Mouse (Mus musculus) midbrain, embryonic 16.5 days (tissue): ENCODE measurements around the gene Plxnc1. TPM values are rescaled to one million over a fixed set of nuclear protein-coding genes. Genes with fewer than 3 reads are reported as not detected.

Source experiments
- ATAC-seq: fragments of 200-750 bp; cut with Nextera tagmentation; 2 replicates; pipeline ENCODE4 v1.8.0; 2017; ENCODE audit warnings: moderate TSS enrichment
- H3K27ac ChIP-seq: fragments of 300-500 bp; sonication (generic); 2 replicates; pipeline ENCODE4 v1.5.1; 2014; ENCODE audit warnings: mild to moderate bottlenecking, low read length, mixed read lengths
- H3K27me3 ChIP-seq: fragments of 300-500 bp; sonication (generic); 2 replicates; pipeline ENCODE4 v1.6.1; 2014; ENCODE audit warnings: low read depth, low read length, mixed read lengths; ENCODE audit not compliant: control insufficient read depth, insufficient read depth
- H3K36me3 ChIP-seq: fragments of 300-500 bp; sonication (generic); 2 replicates; pipeline ENCODE4 v1.6.1; 2014; ENCODE audit warnings: mild to moderate bottlenecking, low read length, moderate library complexity, mixed read lengths; ENCODE audit not compliant: control insufficient read depth, insufficient read depth
- H3K4me1 ChIP-seq: fragments of 300-500 bp; sonication (generic); 2 replicates; pipeline ENCODE4 v1.6.1; 2014; ENCODE audit warnings: mild to moderate bottlenecking, low read length, mixed read lengths; ENCODE audit not compliant: control insufficient read depth, insufficient read depth
- H3K4me2 ChIP-seq: fragments of 300-500 bp; sonication (generic); 2 replicates; pipeline ENCODE4 v1.6.1; 2014; ENCODE audit warnings: mild to moderate bottlenecking, low read length, mixed read lengths
- H3K4me3 ChIP-seq: fragments of 300-500 bp; sonication (generic); 2 replicates; pipeline ENCODE4 v1.5.1; 2014; ENCODE audit warnings: low read depth, mild to moderate bottlenecking, low read length, moderate library complexity, mixed read lengths
- H3K9ac ChIP-seq: fragments of 300-500 bp; sonication (generic); 2 replicates; pipeline ENCODE4 v1.6.1; 2014; ENCODE audit warnings: low read depth, low read length, mixed read lengths
- H3K9me3 ChIP-seq: fragments of 300-500 bp; sonication (generic); replicated peaks from 2 replicates; pipeline ENCODE4 v1.6.1; 2014; ENCODE audit warnings: mild to moderate bottlenecking, low read length, mixed read lengths; ENCODE audit not compliant: control insufficient read depth, poor library complexity, severe bottlenecking
- WGBS: fragments of 180-500 bp; shearing (Covaris S2); extraction: QIAGEN DNeasy Blood & Tissue Kit; methylation state at CpG from one replicate; pipeline ENCODE4 v1.1.7; 2014; 5-methylcytosine and 5-hydroxymethylcytosine counted together
- polyA plus RNA-seq: library from polyadenylated mRNA; unstranded; fragments of >200 nt; fragmentation: Nextera tagmentation; extraction: Ambion mirVana; gene quantifications from 2 replicates; pipeline ENCODE4 v1.2.1, GENCODE M21; 2015

Gene Plxnc1
- polyA plus RNA-seq, 1 experiment from 2014 or later: 14.6 TPM

- Histone ChIP-seq H3K9me3 (no peaks in the 10 kb centered on the region), H3K9ac (no peak overlapping the region), H3K27ac (no peak overlapping the region), H3K36me3 (peaks cover 2% of the 10 kb centered on the region; the same call in 1 of the 2 replicates), H3K4me1 (peaks cover 6% of the 10 kb centered on the region; the same call in 1 of the 2 replicates), H3K4me2 (no peak overlapping the region), H3K4me3 (no peak overlapping the region), H3K27me3 (no peaks in the 10 kb centered on the region)
- WGBS: 86% methylated on average over 3 of the region's 3 CpGs
- no peak for ATAC-seq
Measured at GRCm38 (mm10) chr10:94818127-94818526, 126.5 kb downstream of the Plxnc1 start.

GRCm38 (mm10) chr10:94811907-94812851, 132.5 kb downstream of the Plxnc1 start:
- peak; percentile 69 for ATAC-seq
- Histone ChIP-seq H3K4me1 (peaks cover 20% of the 10 kb centered on the region), H3K9me3 (no peaks in the 10 kb centered on the region), H3K4me2 (no peak overlapping the region), H3K27me3 (no peaks in the 10 kb centered on the region), H3K4me3 (no peak overlapping the region), H3K9ac (0 out of 2 replicates have a peak overlapping the region, but pooled peaks have one; percentile 32), H3K36me3 (peaks cover 7% of the 10 kb centered on the region; the same call in 1 of the 2 replicates), H3K27ac (peak overlapping the region; percentile 50)
- 49% methylated on average over 17 of the region's 17 CpGs for WGBS

GRCm38 (mm10) chr10:94809946-94810472, 134.6 kb downstream of the Plxnc1 start:
- H3K4me1 ChIP-seq: peaks cover 20% of the 10 kb centered on the region
- H3K9me3 ChIP-seq: no peaks in the 10 kb centered on the region
- H3K4me2 ChIP-seq: no peak overlapping the region
- H3K27me3 ChIP-seq: no peaks in the 10 kb centered on the region
- H3K27ac ChIP-seq: no peak overlapping the region
- no peak for ATAC-seq
- peaks cover 7% of the 10 kb centered on the region; the same call in 1 of the 2 replicates for H3K36me3 ChIP-seq
- no peak overlapping the region for H3K4me3 ChIP-seq
- WGBS: 81% methylated on average over 7 of the region's 7 CpGs
- no peak overlapping the region for H3K9ac ChIP-seq

GRCm38 (mm10) chr10:94808275-94808674, 136.4 kb downstream of the Plxnc1 start:
- Histone ChIP-seq H3K9me3 (no peaks in the 10 kb centered on the region), H3K4me1 (peaks cover 17% of the 10 kb centered on the region), H3K9ac (no peak overlapping the region), H3K27me3 (no peaks in the 10 kb centered on the region), H3K4me2 (no peak overlapping the region), H3K4me3 (no peak overlapping the region), H3K36me3 (peaks cover 7% of the 10 kb centered on the region; the same call in 1 of the 2 replicates), H3K27ac (no peak overlapping the region)
- 81% methylated on average over 6 of the region's 6 CpGs for WGBS
- ATAC-seq: no peak

- Histone ChIP-seq H3K4me1 (peaks cover 11% of the 10 kb centered on the region), H3K27ac (no peak overlapping the region), H3K27me3 (no peaks in the 10 kb centered on the region), H3K9me3 (no peaks in the 10 kb centered on the region), H3K4me2 (no peak overlapping the region), H3K4me3 (no peak overlapping the region), H3K36me3 (peaks cover 7% of the 10 kb centered on the region; the same call in 1 of the 2 replicates), H3K9ac (no peak overlapping the region)
- no peak for ATAC-seq
- whole genome bisulfite sequencing: 80% methylated on average over 7 of the region's 7 CpGs
Measured at GRCm38 (mm10) chr10:94807323-94807722, 137.3 kb downstream of the Plxnc1 start.

GRCm38 (mm10) chr10:94804909-94805220, 139.8 kb downstream of the Plxnc1 start:
- no peaks in the 10 kb centered on the region for H3K9me3 ChIP-seq
- H3K27me3 ChIP-seq: no peaks in the 10 kb centered on the region
- H3K4me2 ChIP-seq: no peak overlapping the region
- no peak overlapping the region for H3K9ac ChIP-seq
- peak overlapping the region; percentile 23; the same call in 1 of the 2 replicates for H3K27ac ChIP-seq
- H3K4me1 ChIP-seq: peaks cover 2% of the 10 kb centered on the region; the same call in 1 of the 2 replicates
- H3K36me3 ChIP-seq: peaks cover 3% of the 10 kb centered on the region; the same call in 1 of the 2 replicates
- WGBS: 97% methylated on average over 1 of the region's 1 CpGs
- no peak overlapping the region for H3K4me3 ChIP-seq
- ATAC-seq: no peak

GRCm38 (mm10) chr10:94804029-94804908, 140.4 kb downstream of the Plxnc1 start:
- H3K27me3 ChIP-seq: no peaks in the 10 kb centered on the region
- H3K4me2 ChIP-seq: no peak overlapping the region
- ATAC-seq: no peak
- H3K9ac ChIP-seq: no peak overlapping the region
- H3K9me3 ChIP-seq: no peaks in the 10 kb centered on the region
- peaks cover 3% of the 10 kb centered on the region; the same call in 1 of the 2 replicates for H3K36me3 ChIP-seq
- 77% methylated on average over 10 of the region's 10 CpGs for WGBS
- no peak overlapping the region for H3K4me3 ChIP-seq
- peak overlapping the region; percentile 23; the same call in 1 of the 2 replicates for H3K27ac ChIP-seq
- H3K4me1 ChIP-seq: peaks cover 6% of the 10 kb centered on the region; the same call in 1 of the 2 replicates

- Histone ChIP-seq H3K4me2 (no peak overlapping the region), H3K9me3 (no peaks in the 10 kb centered on the region), H3K27me3 (no peaks in the 10 kb centered on the region), H3K9ac (no peak overlapping the region), H3K36me3 (0 out of 2 replicates have a peak, but pooled peaks cover 5% of the 10 kb centered on the region), H3K4me1 (peaks cover 7% of the 10 kb centered on the region; the same call in 1 of the 2 replicates), H3K27ac (no peak overlapping the region), H3K4me3 (no peak overlapping the region)
- 83% methylated on average over 7 of the region's 7 CpGs for WGBS
- no peak for ATAC-seq
Measured at GRCm38 (mm10) chr10:94800677-94801354, 143.8 kb downstream of the Plxnc1 start.
